Mouse (Mus musculus) neural tube, embryonic 10.5 days (tissue): ENCODE data around the gene Maml2.

Source experiments
- DNase-seq: peaks from one replicate; pipeline ENCODE4 v3.0.0-alpha.2; 2017; ENCODE audit warnings: low spot score; ENCODE audit errors: extremely low spot score

Gene Maml2

GRCm38 (mm10) chr9:13491854-13492620 is 194.3 kb downstream of the Maml2 start:
- no peak for DNase-seq

GRCm38 (mm10) chr9:13492807-13493206 is 195.1 kb downstream of the Maml2 start:
- no peak for DNase-seq

- DNase-seq, result no peak
These were observed 196.0 kb downstream of the Maml2 start for GRCm38 (mm10) chr9:13493746-13494145.

GRCm38 (mm10) chr9:13495530-13495929 is 197.8 kb downstream of the Maml2 start:
- no peak for DNase-seq

GRCm38 (mm10) chr9:13497016-13497415 is 199.3 kb downstream of the Maml2 start:
- no peak for DNase-seq

GRCm38 (mm10) chr9:13497690-13498333 is 200.1 kb downstream of the Maml2 start:
- no peak for DNase-seq

- no peak for DNase-seq
These were observed 202.3 kb downstream of the Maml2 start for GRCm38 (mm10) chr9:13500045-13500444.

GRCm38 (mm10) chr9:13505024-13505423 is 207.3 kb downstream of the Maml2 start:
- no peak for DNase-seq

- peak; percentile 48 for DNase-seq
These were observed 209.4 kb downstream of the Maml2 start for GRCm38 (mm10) chr9:13506956-13507821.

- no peak for DNase-seq
These were observed 210.0 kb downstream of the Maml2 start for GRCm38 (mm10) chr9:13507822-13508188.

- no peak for DNase-seq
These were observed 212.0 kb downstream of the Maml2 start for GRCm38 (mm10) chr9:13509751-13510150.

GRCm38 (mm10) chr9:13510621-13511369 is 213.0 kb downstream of the Maml2 start:
- no peak for DNase-seq

- DNase-seq, result no peak
These were observed 215.4 kb downstream of the Maml2 start for GRCm38 (mm10) chr9:13513135-13513534.

- no peak for DNase-seq
These were observed 216.7 kb downstream of the Maml2 start for GRCm38 (mm10) chr9:13514435-13514834.

- DNase-seq, result no peak
These were observed 218.2 kb downstream of the Maml2 start for GRCm38 (mm10) chr9:13515976-13516375.

- DNase-seq, result no peak
These were observed 220.3 kb downstream of the Maml2 start for GRCm38 (mm10) chr9:13518031-13518430.

- no peak for DNase-seq
These were observed 220.7 kb downstream of the Maml2 start for GRCm38 (mm10) chr9:13518441-13518971.

GRCm38 (mm10) chr9:13522061-13522820 is 224.5 kb downstream of the Maml2 start:
- DNase-seq, result no peak

- DNase-seq, result no peak
These were observed 225.3 kb downstream of the Maml2 start for GRCm38 (mm10) chr9:13523046-13523445.

GRCm38 (mm10) chr9:13525075-13525474 is 227.3 kb downstream of the Maml2 start:
- no peak for DNase-seq
